Mouse (Mus musculus) ZHBTc4 (cell line): ENCODE measurements at regions not wholly inside any gene's neighbourhood (a gene's known extent, or its start where the extent isn't known, plus 50 kb on each side); places are given as distances from the start of the nearest gene placed in this dataset.

Source experiments
- DNase-seq: peaks from one replicate; pipeline ENCODE4 v3.0.0-alpha.2; 2011; ENCODE audit warnings: low read depth, low spot score

GRCm38 (mm10) chr10:118622916-118623315 lies 182.1 kb downstream of the Ifng start:
- no peak for DNase-seq

GRCm38 (mm10) chr10:118624368-118624767 lies 183.5 kb downstream of the Ifng start:
- no peak for DNase-seq

- no peak for DNase-seq
Measured at GRCm38 (mm10) chr10:118628000-118628399, 187.2 kb downstream of the Ifng start.

DNA sequence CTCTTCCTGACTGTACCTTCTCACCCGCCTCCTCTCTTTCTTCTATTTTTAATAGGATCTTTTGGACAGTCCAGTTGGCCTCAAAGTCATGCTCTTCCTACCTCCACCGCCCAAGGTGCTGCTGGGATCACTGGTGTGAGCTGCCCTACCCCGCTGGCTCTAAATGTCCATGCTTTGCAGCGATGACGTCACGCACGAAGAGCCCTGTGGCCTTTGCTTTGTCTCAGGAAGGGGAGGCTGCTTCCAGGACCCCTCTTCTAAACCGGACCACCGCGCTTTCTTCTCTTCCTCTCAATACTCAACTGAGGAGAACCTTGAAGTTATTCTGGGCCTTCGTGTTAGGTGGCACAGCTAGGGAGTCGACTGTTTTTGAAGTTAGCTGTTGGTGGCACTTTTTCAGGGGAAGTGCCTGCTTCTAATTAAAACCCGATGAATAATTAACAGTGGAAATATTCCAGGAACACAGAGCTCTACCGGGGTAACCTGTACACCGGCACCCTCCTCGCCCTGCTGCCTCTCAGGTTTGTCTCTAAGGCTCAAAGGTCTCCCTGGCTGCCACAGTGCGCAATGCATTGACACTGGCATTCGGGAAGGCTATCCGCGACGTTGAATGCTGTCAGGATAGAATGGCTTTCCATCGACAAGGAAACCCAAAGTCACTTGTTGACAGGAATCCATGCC lies 188.7 kb downstream of the Ifng start:
- no peak for DNase-seq

DNA sequence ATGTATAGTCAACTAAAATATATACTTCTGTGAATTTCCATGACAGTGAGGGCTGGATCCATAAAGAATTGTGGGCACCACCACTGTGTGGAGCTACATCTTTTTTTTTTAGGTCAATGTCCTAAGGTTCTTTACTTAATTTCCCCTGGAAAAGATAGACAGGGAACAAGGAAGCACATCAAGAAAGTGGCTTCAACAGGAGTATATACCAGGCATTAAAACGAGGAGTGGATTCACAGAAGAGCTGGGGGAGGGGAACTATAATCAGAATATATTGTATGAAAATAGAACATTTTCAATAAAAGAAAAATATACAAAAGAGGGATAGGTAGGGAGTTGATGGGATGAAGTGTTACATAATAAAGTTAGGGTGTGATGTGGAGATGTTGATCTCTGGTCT lies 190.9 kb downstream of the Ifng start:
- DNase-seq: no peak

DNA sequence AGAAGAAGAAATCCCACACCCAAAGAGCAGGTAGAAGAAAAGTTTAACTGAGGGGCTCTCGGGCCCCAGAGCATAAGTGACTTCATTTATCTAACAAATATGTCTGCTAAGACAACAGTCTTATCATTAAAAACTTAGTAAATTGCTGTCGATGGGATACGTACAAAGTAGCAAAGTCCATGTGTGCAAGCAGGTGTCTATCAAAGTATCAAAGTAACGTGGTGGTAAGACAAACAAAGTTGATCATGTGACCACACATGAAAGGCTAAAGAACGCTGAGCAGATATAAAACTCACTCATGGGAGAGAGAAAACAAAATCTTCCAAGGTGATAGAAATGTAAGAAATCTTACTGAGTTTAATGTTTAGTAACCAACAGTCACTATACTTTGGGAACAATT lies 191.3 kb downstream of the Ifng start:
- DNase-seq: no peak

GRCm38 (mm10) chr10:118633429-118633828 lies 192.6 kb downstream of the Ifng start:
- DNase-seq: no peak

- DNase-seq: no peak
Measured at GRCm38 (mm10) chr10:118639097-118639496, 198.3 kb downstream of the Ifng start.

- no peak for DNase-seq
Measured at GRCm38 (mm10) chr10:118640121-118640809, 199.4 kb downstream of the Ifng start.

DNA sequence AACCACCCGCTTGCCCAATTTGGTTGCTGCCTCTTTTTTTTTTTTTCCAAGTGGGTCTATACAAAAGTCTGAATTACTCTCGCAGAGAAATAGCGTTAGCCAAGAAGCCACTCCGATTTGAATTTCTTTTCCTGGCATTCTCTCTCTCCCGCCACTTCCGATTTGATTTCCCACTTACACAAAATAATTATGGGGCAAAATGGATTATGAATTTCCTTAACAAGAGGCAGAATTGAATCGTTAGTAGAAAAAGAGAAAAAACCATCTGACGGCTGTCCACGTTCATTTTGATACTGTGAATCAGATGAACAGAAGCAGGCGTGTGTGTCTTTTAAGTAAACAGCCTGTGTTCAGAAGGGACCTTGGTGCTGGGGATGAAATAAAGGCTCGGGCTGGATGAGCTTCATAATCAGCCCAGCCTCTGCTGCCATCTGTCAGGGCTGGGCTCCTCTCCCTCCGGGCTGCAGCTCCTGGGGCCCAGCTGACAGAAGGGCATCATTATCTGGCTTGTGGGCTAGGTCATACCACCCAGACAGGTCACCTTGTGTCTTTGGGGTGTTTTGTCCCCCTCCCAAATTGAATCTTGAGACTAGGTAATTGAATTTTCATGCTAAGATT lies 200.1 kb downstream of the Ifng start:
- no peak for DNase-seq

- no peak for DNase-seq
Measured at GRCm38 (mm10) chr10:118643622-118644021, 202.8 kb downstream of the Ifng start.

GRCm38 (mm10) chr10:118648111-118648510 lies 207.3 kb downstream of the Ifng start:
- DNase-seq: no peak

DNA sequence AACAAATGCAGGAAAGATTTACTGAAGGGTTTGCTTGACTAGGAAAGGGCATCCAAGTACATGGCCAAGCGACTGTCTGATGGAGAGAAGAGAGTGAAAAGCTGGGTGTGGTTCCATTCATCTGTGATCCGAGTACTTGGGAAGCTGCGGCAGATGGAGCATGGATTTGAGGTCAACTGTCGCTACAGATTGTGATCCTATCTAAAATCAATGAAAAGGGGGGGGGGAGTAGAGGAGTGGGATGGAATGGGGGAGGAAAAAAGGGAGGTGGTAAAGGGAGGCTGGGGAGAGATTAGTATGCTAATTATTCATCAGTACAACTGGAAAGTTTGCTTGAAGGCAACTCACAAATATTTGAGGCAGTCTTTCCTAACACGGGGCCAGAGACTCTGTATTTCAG lies 213.4 kb downstream of the Dyrk2 start:
- DNase-seq: no peak

- DNase-seq: no peak
Measured at GRCm38 (mm10) chr10:118666009-118666408, 204.0 kb downstream of the Dyrk2 start.

- peak; percentile 42 for DNase-seq
Measured at GRCm38 (mm10) chr10:118675816-118676465, 194.1 kb downstream of the Dyrk2 start.

- no peak for DNase-seq
Measured at GRCm38 (mm10) chr10:118678750-118679418, 191.1 kb downstream of the Dyrk2 start.

- no peak for DNase-seq
Measured at GRCm38 (mm10) chr10:118679507-118679906, 190.5 kb downstream of the Dyrk2 start.

DNA sequence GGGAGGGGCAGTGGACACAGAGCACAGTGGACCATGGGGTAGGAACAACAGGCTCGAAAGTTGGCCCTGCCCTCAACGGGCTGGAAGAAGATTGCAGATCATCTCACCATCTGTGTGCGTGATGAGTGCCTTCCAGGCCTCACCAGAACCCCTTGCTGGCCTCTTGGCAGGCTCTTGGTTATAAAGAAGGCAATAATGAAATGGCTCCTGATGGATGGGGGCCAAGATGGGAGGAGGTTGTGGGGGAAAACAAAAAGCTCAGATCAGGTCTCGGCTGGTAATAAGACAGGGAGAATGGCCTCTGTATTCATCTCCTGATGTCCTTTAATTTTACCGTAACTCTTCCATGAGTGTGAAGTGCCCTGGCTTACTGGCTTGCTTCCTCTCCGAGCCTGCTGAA lies 189.1 kb downstream of the Dyrk2 start:
- no peak for DNase-seq

GRCm38 (mm10) chr10:118683356-118683755 lies 186.7 kb downstream of the Dyrk2 start:
- DNase-seq: no peak

DNA sequence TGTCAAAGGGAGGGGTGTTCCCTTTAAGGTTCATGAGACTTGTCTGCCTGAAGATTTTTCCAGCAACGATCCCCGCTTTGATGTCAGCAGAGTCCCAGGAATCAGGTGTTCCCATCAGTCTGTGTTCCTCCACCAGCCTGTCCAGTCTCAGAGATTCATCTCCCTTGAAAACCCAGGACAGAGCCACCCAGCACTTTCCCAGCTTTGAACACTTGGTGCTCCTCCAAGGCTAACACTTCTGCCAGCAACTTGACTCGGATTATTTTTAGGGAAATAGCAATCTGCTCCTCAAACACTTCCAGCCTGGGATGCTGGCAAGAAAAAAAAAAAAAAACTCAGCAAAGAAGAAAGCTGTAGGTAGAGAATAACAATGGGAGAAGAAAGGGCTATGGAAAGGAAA lies 170.7 kb downstream of the Dyrk2 start:
- no peak for DNase-seq

- DNase-seq: no peak
Measured at GRCm38 (mm10) chr10:118700115-118700514, 169.9 kb downstream of the Dyrk2 start.

DNA sequence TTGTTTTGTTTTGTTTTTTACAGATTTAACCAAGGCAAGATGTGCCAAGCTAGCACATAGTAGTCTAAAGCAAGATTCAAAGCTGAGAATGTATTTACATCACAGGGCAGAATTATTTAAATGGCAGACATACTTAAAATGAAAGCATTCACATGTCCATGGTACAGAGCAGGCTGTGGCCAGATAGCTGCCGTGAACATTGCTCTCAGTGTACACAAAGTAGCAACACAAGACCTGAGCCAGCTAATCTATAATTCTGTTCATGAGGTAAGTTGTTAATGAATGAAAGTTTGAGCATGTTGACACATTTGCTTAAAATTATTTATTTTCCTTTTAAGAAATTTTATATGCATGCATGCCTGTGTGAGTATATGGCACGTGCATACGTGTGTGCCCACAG lies 164.0 kb downstream of the Dyrk2 start:
- DNase-seq: no peak
